Mouse (Mus musculus) right cerebral cortex, postnatal 10 days (tissue): Measurements from ENCODE around the gene Fzd5.
A peak's percentile ranks its signal among the peaks of the same experiment; 100 is the strongest.

Source experiments
- DNase-seq, 2 experiments: peaks; one replicate each; pipeline ENCODE4 v3.0.0; 2021; ENCODE audit warnings: low spot score in 2 of 2

Fzd5 gene

GRCm38 (mm10) chr1:64684440-64684839, 53.1 kb downstream of the Fzd5 start:
- DNase-seq = no peak

GRCm38 (mm10) chr1:64683039-64683438, 54.5 kb downstream of the Fzd5 start:
- peak in 1 of 2 experiments; percentile 35 for DNase-seq

GRCm38 (mm10) chr1:64681499-64681898, 56.1 kb downstream of the Fzd5 start:
- DNase-seq = no peak
